Mouse (Mus musculus) large intestine, adult 2 months (tissue): ENCODE measurements around the gene Phc2. TPM values are rescaled to one million over a fixed set of nuclear protein-coding genes. Genes with fewer than 3 reads are reported as not detected.

ENCODE experiments used
- DNase-seq: peaks from one replicate; pipeline ENCODE4 v3.0.0-alpha.2; 2012; ENCODE audit warnings: low read depth, low spot score
- WGBS: fragments of 180-500 bp; shearing (Covaris S2); methylation state at CpG from one replicate; pipeline ENCODE4 v1.1.7; 2018; 5-methylcytosine and 5-hydroxymethylcytosine counted together
- polyA plus RNA-seq: library from polyadenylated mRNA; depleted of rRNA; stranded (reverse); fragments of >200 nt; gene quantifications from 2 replicates; pipeline ENCODE4 v1.2.3, GENCODE M21; 2012; rRNA removed

Gene Phc2
- polyA plus RNA-seq, 1 experiment: 79.9 TPM

GRCm38 (mm10) chr4:128796788-128797187 lies 142.3 kb downstream of the Phc2 start:
- 75% methylated on average over 8 of the region's 8 CpGs for WGBS
- DNase-seq: no peak

DNA sequence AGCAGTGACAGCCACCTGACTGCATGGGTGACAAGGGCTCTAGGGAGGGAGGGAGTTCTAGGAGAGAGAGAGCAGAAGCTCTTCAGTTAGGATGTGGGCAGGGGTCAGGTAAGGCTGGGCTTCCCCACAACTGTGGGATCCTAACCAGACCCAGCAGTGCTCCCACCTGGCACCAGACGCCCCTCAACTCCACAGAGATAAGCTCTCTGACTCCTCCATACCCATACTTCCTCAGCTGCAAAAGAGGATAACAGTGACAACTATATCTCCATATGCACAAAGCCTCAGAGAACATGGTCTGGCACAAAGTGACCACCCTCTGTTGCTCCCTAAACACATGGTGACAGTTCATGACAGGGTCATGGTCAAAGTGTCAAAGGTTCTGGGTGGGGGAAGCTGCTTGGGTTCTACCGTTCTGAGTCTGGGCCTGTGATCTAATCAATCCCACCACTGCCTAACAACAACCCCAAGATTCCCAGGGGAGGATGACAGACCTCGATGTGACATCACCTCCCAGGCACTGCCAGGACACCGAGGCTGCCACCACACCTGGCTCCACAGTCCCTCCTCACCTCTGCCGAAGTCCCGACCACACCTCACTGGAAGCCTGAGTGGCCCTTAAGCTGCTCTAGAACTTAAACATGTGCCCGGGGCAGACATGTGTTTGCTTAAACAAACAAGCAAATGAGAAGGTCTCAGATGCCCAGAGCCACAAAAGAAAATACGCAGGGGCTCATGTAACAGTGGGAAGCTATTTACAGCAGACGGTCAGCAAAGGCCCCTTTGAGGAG lies 147.4 kb downstream of the Phc2 start:
- WGBS: 46% methylated on average over 9 of the region's 9 CpGs
- no peak for DNase-seq

Other genes with a start within 250 kb of the Phc2 start
- gene Zscan20, start 44.6 kb upstream of the Phc2 start, polyA plus RNA-seq: 1.5 and 1.7 TPM in 2 replicates
- gene Tlr12, start 36.1 kb upstream of the Phc2 start, polyA plus RNA-seq: 6.0 and 9.0 TPM in 2 replicates
- gene A3galt2, start 100.7 kb downstream of the Phc2 start, polyA plus RNA-seq: 0.04 and 0.15 TPM in 2 replicates
- 11.7 and 13.6 TPM in 2 replicates for gene Zfp362, start 151.3 kb downstream of the Phc2 start, polyA plus RNA-seq
- gene Trim62, start 228.9 kb downstream of the Phc2 start, polyA plus RNA-seq: 2.9 and 3.1 TPM in 2 replicates